Mouse (Mus musculus) embryonic facial prominence, embryonic 15.5 days (tissue): ENCODE data around the gene Zfp59. TPM values are rescaled to one million over a fixed set of nuclear protein-coding genes. Genes with fewer than 3 reads are reported as not detected.

ENCODE experiments used
- ATAC-seq: fragments of 200-750 bp; cut with Nextera tagmentation; 2 replicates; pipeline ENCODE4 v1.8.0; 2017; ENCODE audit warnings: low read depth, moderate TSS enrichment; ENCODE audit not compliant: insufficient number of reproducible peaks, low FRiP score, low TSS enrichment
- H3K27ac ChIP-seq: fragments of 300-500 bp; sonication (generic); replicated peaks from 2 replicates; pipeline ENCODE4 v1.5.1; 2015; ENCODE audit warnings: mild to moderate bottlenecking, inconsistent platforms
- H3K27me3 ChIP-seq: fragments of 300-500 bp; sonication (generic); 2 replicates; pipeline ENCODE4 v1.6.1; 2015; ENCODE audit warnings: inconsistent platforms
- H3K36me3 ChIP-seq: fragments of 300-500 bp; sonication (generic); 2 replicates; pipeline ENCODE4 v1.6.1; 2015; ENCODE audit warnings: mild to moderate bottlenecking, inconsistent platforms
- H3K4me1 ChIP-seq: fragments of 300-500 bp; sonication (generic); 2 replicates; pipeline ENCODE4 v1.6.1; 2015; ENCODE audit warnings: inconsistent platforms
- H3K4me2 ChIP-seq: fragments of 300-500 bp; sonication (generic); replicated peaks from 2 replicates; pipeline ENCODE4 v1.6.1; 2015; ENCODE audit warnings: mild to moderate bottlenecking, inconsistent platforms
- H3K4me3 ChIP-seq: fragments of 300-500 bp; sonication (generic); replicated peaks from 2 replicates; pipeline ENCODE4 v1.5.1; 2015; ENCODE audit warnings: mild to moderate bottlenecking, inconsistent platforms
- H3K9ac ChIP-seq: fragments of 300-500 bp; sonication (generic); 2 replicates; pipeline ENCODE4 v1.6.1; 2015; ENCODE audit warnings: inconsistent platforms
- H3K9me3 ChIP-seq: fragments of 300-500 bp; sonication (generic); replicated peaks from 2 replicates; pipeline ENCODE4 v1.6.1; 2016; ENCODE audit warnings: inconsistent platforms
- WGBS: fragments of 180-500 bp; shearing (Covaris S2); methylation state at CpG from one replicate; pipeline ENCODE4 v1.1.7; 2015; 5-methylcytosine and 5-hydroxymethylcytosine counted together
- polyA plus RNA-seq: library from polyadenylated mRNA; unstranded; fragments of >200 nt; fragmentation: Nextera tagmentation; extraction: Ambion mirVana; gene quantifications from 2 replicates; pipeline ENCODE4 v1.2.1, GENCODE M21; 2015

Gene Zfp59
- polyA plus RNA-seq, 1 experiment from 2014 or later, result 8.1 TPM

DNA sequence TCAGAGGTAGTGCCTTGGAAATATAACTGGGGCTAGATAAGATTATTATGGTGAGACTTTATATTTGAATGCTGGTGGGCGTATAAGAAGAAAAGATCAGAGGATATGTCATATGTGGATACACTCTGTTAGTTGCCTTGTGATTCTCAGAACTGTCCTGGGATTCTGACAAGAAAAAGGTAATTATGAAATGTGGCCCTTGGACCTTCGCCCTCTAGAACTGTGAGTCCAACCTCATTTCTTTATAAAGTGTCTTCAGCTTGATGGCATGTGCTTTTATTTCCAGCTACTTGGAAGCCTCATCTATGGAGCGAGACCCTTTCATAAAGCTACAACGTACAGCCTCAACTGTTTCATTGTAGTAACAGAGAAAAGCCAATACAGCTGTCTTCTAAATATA lies 62.2 kb downstream of the Zfp59 start:
- Histone ChIP-seq H3K9me3 (0 out of 2 replicates have a peak, but pooled peaks cover 7% of the 10 kb centered on the region), H3K4me1 (no peaks in the 10 kb centered on the region), H3K9ac (no peak overlapping the region), H3K27me3 (no peaks in the 10 kb centered on the region), H3K36me3 (no peaks in the 10 kb centered on the region), H3K4me2 (no peak overlapping the region), H3K4me3 (no peak overlapping the region), H3K27ac (no peak overlapping the region)
- 88% methylated on average over 4 of the region's 4 CpGs for WGBS
- ATAC-seq, result no peak

DNA sequence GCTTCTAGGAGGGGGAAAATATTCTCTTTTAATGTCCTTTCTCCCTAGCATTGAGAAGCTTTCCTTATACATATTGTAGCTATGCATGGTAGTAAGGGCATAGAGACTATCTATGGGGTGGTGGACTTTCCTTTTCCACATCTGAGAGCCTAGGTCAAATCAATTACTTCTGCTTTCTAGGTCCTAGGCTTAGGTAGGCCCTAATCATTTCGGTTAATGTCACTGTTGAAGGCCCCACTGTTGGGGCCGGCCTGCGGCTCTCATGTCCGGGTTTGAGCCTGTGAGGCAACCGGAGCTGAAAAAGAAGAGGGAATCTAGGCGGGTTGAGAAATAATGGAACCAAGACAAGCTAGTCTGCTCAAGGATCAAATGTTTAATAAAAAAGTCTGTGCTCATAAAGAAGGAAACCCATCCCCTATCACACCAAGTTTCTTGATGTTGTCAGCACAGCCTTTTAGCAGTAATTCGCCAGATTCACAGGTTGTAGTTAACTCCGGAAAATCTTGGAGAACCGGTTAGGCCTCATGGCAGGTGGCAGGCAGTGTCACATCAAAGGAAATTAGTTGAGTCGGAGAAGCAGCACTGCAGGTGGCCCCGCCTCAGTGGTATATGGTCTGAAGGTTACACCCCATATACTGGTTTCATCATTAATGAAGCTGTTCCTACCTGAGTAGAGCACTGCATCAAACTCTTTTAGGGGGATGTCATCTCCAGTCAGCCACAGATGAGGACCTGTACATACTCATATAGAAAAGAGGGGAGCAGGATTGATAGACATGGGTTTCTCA lies 66.8 kb downstream of the Zfp59 start:
- H3K27me3 ChIP-seq, result no peaks in the 10 kb centered on the region
- H3K9me3 ChIP-seq, result 0 out of 2 replicates have a peak, but pooled peaks cover 7% of the 10 kb centered on the region
- H3K9ac ChIP-seq, result no peak overlapping the region
- no peak overlapping the region for H3K4me3 ChIP-seq
- H3K4me2 ChIP-seq, result no peak overlapping the region
- H3K27ac ChIP-seq, result 0 out of 2 replicates have a peak overlapping the region, but pooled peaks have one; percentile 4
- ATAC-seq, result no peak
- H3K4me1 ChIP-seq, result no peaks in the 10 kb centered on the region
- 64% methylated on average over 11 of the region's 11 CpGs for WGBS
- peaks cover 9% of the 10 kb centered on the region for H3K36me3 ChIP-seq

Other genes starting within 250 kb of the Zfp59 start
- gene Akt2, start 247.1 kb upstream of the Zfp59 start, polyA plus RNA-seq, result 114 and 117 TPM in 2 replicates
- gene Ttc9b, start 184.7 kb upstream of the Zfp59 start, polyA plus RNA-seq, result 0.60 and 1.3 TPM in 2 replicates
- 10.1 and 11.3 TPM in 2 replicates for gene Map3k10, start 164.0 kb upstream of the Zfp59 start, polyA plus RNA-seq
- 3.6 and 4.9 TPM in 2 replicates for gene Zfp607b, start 149.3 kb upstream of the Zfp59 start, polyA plus RNA-seq
- gene Zfp60, start 107.2 kb upstream of the Zfp59 start, polyA plus RNA-seq, result 37.7 and 38.2 TPM in 2 replicates
- gene Zfp626, start 31.4 kb upstream of the Zfp59 start, polyA plus RNA-seq, result 2.4 and 2.7 TPM in 2 replicates
- 3.6 TPM in 2 replicates for gene Zfp607a, start 18.9 kb downstream of the Zfp59 start, polyA plus RNA-seq
- 7.5 and 8.1 TPM in 2 replicates for gene Zfp974, start 90.9 kb downstream of the Zfp59 start, polyA plus RNA-seq
- gene Zfp780b, start 140.6 kb downstream of the Zfp59 start, polyA plus RNA-seq, result 17.6 and 20.9 TPM in 2 replicates
- 3.3 and 3.4 TPM in 2 replicates for gene Zfp850, start 175.5 kb downstream of the Zfp59 start, polyA plus RNA-seq
- 288 and 301 TPM in 2 replicates for gene Psmc4, start 211.5 kb downstream of the Zfp59 start, polyA plus RNA-seq
- gene Fcgbp, start 232.6 kb downstream of the Zfp59 start, polyA plus RNA-seq, result 0.49 and 0.69 TPM in 2 replicates